Mouse (Mus musculus) embryonic facial prominence, embryonic 15.5 days (tissue): ENCODE data around the gene Prpf31. TPM values are rescaled to one million over a fixed set of nuclear protein-coding genes. Genes with fewer than 3 reads are reported as not detected.

Source experiments
- ATAC-seq: fragments of 200-750 bp; cut with Nextera tagmentation; 2 replicates; pipeline ENCODE4 v1.8.0; 2017; ENCODE audit warnings: low read depth, moderate TSS enrichment; ENCODE audit not compliant: insufficient number of reproducible peaks, low FRiP score, low TSS enrichment
- H3K27ac ChIP-seq: fragments of 300-500 bp; sonication (generic); replicated peaks from 2 replicates; pipeline ENCODE4 v1.5.1; 2015; ENCODE audit warnings: mild to moderate bottlenecking, inconsistent platforms
- H3K27me3 ChIP-seq: fragments of 300-500 bp; sonication (generic); 2 replicates; pipeline ENCODE4 v1.6.1; 2015; ENCODE audit warnings: inconsistent platforms
- H3K36me3 ChIP-seq: fragments of 300-500 bp; sonication (generic); 2 replicates; pipeline ENCODE4 v1.6.1; 2015; ENCODE audit warnings: mild to moderate bottlenecking, inconsistent platforms
- H3K4me1 ChIP-seq: fragments of 300-500 bp; sonication (generic); 2 replicates; pipeline ENCODE4 v1.6.1; 2015; ENCODE audit warnings: inconsistent platforms
- H3K4me2 ChIP-seq: fragments of 300-500 bp; sonication (generic); replicated peaks from 2 replicates; pipeline ENCODE4 v1.6.1; 2015; ENCODE audit warnings: mild to moderate bottlenecking, inconsistent platforms
- H3K4me3 ChIP-seq: fragments of 300-500 bp; sonication (generic); replicated peaks from 2 replicates; pipeline ENCODE4 v1.5.1; 2015; ENCODE audit warnings: mild to moderate bottlenecking, inconsistent platforms
- H3K9ac ChIP-seq: fragments of 300-500 bp; sonication (generic); 2 replicates; pipeline ENCODE4 v1.6.1; 2015; ENCODE audit warnings: inconsistent platforms
- H3K9me3 ChIP-seq: fragments of 300-500 bp; sonication (generic); replicated peaks from 2 replicates; pipeline ENCODE4 v1.6.1; 2016; ENCODE audit warnings: inconsistent platforms
- whole genome bisulfite sequencing: fragments of 180-500 bp; shearing (Covaris S2); methylation state at CpG from one replicate; pipeline ENCODE4 v1.1.7; 2015; 5-methylcytosine and 5-hydroxymethylcytosine counted together
- polyA plus RNA-seq: library from polyadenylated mRNA; unstranded; fragments of >200 nt; fragmentation: Nextera tagmentation; extraction: Ambion mirVana; gene quantifications from 2 replicates; pipeline ENCODE4 v1.2.1, GENCODE M21; 2015

Gene Prpf31
- polyA plus RNA-seq, 1 experiment from 2014 or later = 94.3 TPM

DNA sequence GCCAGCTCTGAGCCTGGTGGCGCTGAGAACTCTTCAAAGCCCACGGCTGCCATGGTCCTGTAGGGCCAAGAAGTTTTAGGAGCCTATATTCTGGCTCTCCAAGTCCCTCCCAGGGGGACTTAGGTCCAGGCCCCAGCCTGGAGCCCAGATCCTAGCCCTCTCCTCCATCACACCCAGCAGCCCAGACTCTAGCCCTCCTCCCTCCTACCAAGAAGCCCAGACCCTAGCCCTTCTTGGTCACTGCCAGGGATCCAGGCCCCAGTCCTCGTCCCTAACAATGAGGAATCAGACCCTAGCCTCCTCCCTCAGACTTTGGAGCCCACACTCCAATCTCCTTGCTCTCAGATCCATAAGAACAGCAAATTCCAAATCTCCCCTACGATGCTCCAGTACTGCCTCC lies 755 bp upstream of the Prpf31 start:
- peaks cover 46% of the 10 kb centered on the region for H3K36me3 ChIP-seq
- peak overlapping the region; percentile 67 for H3K4me3 ChIP-seq
- H3K9me3 ChIP-seq = no peaks in the 10 kb centered on the region
- peak overlapping the region; percentile 91 for H3K4me2 ChIP-seq
- H3K27me3 ChIP-seq = no peaks in the 10 kb centered on the region
- peak overlapping the region; percentile 81 for H3K9ac ChIP-seq
- 34% methylated on average over 4 of the region's 4 CpGs for WGBS
- no peak for ATAC-seq
- peaks cover 21% of the 10 kb centered on the region for H3K4me1 ChIP-seq
- 0 out of 2 replicates have a peak overlapping the region, but pooled peaks have one; percentile 92 for H3K27ac ChIP-seq

DNA sequence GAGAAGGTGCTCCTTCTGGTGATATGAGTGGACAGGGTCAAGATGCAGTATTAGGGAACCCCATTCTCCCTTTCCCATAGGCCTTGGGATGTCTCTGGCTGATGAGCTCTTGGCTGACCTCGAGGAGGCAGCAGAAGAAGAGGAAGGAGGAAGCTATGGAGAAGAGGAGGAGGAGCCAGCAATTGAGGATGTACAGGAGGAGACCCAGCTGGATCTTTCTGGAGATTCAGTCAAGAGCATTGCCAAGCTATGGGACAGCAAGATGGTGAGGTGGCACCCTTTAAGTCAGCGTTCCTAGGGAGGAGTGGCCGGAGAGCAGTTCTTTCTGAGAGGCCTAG lies 662 bp downstream of the Prpf31 start:
- Histone ChIP-seq H3K36me3 (peaks cover 47% of the 10 kb centered on the region), H3K4me2 (peak overlapping the region; percentile 91), H3K27ac (no peak overlapping the region), H3K9ac (peak overlapping the region; percentile 46), H3K9me3 (no peaks in the 10 kb centered on the region), H3K4me3 (peak overlapping the region; percentile 67), H3K27me3 (no peaks in the 10 kb centered on the region), H3K4me1 (peaks cover 21% of the 10 kb centered on the region)
- no peak for ATAC-seq
- WGBS = 53% methylated on average over 3 of the region's 3 CpGs

DNA sequence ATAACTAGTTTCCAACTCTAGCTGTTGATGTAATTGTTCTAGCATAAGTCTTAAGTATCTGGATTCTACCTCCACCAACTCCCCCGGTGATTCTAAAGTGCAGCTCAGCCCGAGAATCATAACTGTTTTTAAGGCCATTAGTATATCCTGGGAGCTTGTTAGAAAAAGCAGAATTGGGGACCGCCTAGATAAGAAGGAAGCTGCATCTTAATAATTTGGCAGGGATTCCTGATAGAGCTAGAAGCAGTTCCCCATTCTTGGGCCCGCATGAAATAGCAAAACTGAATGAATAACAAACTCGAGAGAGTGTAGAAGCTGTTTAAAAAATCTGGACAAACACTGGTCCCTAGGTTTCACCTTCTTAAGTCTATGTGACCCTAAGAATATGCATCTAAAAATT lies 13.6 kb downstream of the Prpf31 start:
- Histone ChIP-seq H3K4me3 (no peak overlapping the region), H3K27me3 (no peaks in the 10 kb centered on the region), H3K4me2 (no peak overlapping the region), H3K36me3 (peaks cover 42% of the 10 kb centered on the region), H3K4me1 (peaks cover 31% of the 10 kb centered on the region), H3K27ac (no peak overlapping the region), H3K9me3 (no peaks in the 10 kb centered on the region), H3K9ac (no peak overlapping the region)
- WGBS = 73% methylated on average over 5 of the region's 5 CpGs
- no peak for ATAC-seq

DNA sequence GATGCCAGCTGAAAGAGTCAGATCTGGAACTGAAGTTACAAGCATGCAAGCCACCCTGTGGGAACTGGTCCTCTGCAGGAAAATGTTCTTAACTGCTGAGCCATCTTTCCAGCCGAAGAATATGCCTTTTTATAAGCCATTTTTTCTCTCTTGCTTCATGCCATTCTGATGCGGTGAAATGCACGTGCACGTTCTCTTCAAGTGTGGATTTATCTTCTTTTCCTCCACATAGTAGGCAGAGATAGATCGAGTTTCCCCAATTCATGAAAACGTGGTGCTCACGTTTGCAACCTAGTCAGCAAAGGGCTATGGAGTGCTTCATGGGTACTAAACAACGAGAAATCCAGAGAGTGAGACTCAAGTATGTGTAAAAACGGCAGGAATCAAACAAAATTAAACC lies 14.1 kb downstream of the Prpf31 start:
- 21% methylated on average over 9 of the region's 9 CpGs for WGBS
- Histone ChIP-seq H3K4me3 (peak overlapping the region; percentile 98), H3K9me3 (no peaks in the 10 kb centered on the region), H3K36me3 (peaks cover 37% of the 10 kb centered on the region), H3K4me2 (peak overlapping the region; percentile 64), H3K9ac (no peak overlapping the region), H3K27ac (no peak overlapping the region), H3K4me1 (peaks cover 33% of the 10 kb centered on the region), H3K27me3 (no peaks in the 10 kb centered on the region)
- no peak for ATAC-seq

DNA sequence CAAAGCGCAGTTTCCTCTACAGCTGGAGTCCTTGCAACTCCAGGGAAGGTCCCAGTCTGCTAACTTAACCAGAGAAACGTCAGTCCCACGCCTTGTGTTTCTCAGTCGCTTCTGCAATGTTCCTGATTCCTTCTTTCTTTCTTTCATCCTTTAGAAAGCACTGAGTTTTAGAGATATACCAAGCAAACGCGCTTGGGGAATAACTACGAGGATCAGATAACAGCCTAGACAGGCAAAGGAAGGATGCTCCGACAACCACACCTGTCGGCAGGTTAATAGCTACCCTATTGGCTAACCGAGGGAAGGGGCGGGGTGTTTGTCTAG lies 14.5 kb downstream of the Prpf31 start:
- Histone ChIP-seq H3K36me3 (peaks cover 33% of the 10 kb centered on the region), H3K9ac (no peak overlapping the region), H3K27ac (peak overlapping the region; percentile 82), H3K4me3 (peak overlapping the region; percentile 98), H3K27me3 (no peaks in the 10 kb centered on the region), H3K4me2 (peak overlapping the region; percentile 64), H3K4me1 (peaks cover 33% of the 10 kb centered on the region), H3K9me3 (no peaks in the 10 kb centered on the region)
- 1% methylated on average over 11 of the region's 11 CpGs for WGBS
- ATAC-seq = no peak

DNA sequence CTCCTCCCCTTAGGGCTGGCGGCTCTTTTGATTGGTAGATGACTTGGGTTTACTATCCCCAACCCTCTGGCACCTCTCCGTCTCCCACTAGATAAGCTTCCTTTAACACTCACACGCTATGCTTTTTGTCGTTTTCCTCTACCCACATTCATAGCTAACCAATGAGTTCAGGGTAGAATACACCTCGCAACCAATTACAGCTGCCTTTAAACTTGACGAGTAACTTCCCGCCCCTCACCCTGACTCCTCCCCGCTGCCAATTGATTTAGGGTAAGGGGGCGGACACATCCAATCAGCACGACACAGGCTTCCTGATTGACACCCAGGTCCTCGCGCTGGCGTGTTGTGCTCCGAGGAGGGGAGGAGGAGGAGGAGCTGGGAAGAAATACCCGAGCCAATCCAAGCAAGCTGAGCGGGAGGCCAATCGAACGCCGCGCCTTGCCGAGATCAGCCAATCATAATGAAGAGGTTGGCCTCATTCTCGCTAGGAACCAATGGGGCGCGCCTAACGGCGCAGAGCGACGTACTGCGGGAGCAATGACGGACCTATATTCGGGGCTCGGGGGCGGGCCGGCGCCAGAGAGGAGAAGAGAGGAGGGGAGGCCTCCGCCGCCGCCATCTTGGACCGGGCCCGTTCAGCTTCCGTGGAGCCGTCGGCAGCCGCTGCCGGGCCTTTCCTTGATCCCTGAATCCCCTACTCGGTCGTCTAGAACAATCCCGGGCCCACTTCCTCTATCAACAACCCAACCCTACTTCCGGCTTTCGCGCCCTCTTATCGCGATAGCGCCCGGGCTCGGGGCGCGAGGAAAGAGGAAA lies 15.1 kb downstream of the Prpf31 start, which contains the start of gene Cnot3:
Gene Cnot3 (plus strand): TSS at position 597 of the 816 bp plus-strand sequence.
- ATAC-seq = peak; percentile 98
- H3K4me3 ChIP-seq = peak within 1 kb of the TSS; percentile 98
- H3K9ac ChIP-seq = peak within 1 kb of the TSS; percentile 99
- peak within 1 kb of the TSS; percentile 99 for H3K27ac ChIP-seq
- H3K36me3 ChIP-seq = peaks cover 27% of the 10 kb centered on the region
- H3K4me2 ChIP-seq = peak within 1 kb of the TSS; percentile 64
- no peaks in the 10 kb centered on the region for H3K27me3 ChIP-seq
- H3K9me3 ChIP-seq = no peaks in the 10 kb centered on the region
- H3K4me1 ChIP-seq = peaks cover 33% of the 10 kb centered on the region
- WGBS = under 1% methylated on average over 56 of the region's 58 CpGs

DNA sequence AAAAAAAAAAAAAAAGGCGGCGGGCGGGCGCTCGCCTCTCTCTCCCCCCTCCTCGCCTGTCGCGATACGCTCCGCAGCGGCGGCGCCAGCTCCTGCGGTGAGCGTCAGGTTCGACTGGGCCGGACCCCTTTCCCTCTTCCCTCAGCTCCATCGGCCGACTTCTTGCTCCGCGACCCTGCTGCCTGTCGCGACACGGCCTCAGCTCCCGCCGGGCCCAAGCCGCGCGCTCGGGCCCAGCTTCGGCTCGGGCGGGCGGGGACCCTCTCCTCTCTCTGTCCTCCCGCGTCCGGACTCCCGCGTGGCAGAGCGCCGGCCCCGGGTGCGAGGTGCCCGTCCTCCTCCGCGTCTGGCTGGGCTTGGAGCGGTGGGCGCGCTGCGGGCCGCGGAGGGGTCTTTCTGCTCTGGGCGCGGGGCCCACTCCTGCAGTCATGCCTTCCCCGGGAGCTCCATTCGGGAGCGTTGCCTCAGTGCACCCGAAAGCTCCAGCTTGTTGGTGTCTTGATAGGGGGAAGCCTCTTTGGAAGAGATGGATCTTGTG lies 15.8 kb downstream of the Prpf31 start:
- Histone ChIP-seq H3K36me3 (peaks cover 24% of the 10 kb centered on the region), H3K4me3 (peak overlapping the region; percentile 98), H3K4me2 (peak overlapping the region; percentile 64), H3K27me3 (no peaks in the 10 kb centered on the region), H3K4me1 (peaks cover 33% of the 10 kb centered on the region), H3K27ac (peak overlapping the region; percentile 99), H3K9ac (peak overlapping the region; percentile 99), H3K9me3 (no peaks in the 10 kb centered on the region)
- ATAC-seq = no peak
- under 1% methylated on average over 51 of the region's 58 CpGs for WGBS

DNA sequence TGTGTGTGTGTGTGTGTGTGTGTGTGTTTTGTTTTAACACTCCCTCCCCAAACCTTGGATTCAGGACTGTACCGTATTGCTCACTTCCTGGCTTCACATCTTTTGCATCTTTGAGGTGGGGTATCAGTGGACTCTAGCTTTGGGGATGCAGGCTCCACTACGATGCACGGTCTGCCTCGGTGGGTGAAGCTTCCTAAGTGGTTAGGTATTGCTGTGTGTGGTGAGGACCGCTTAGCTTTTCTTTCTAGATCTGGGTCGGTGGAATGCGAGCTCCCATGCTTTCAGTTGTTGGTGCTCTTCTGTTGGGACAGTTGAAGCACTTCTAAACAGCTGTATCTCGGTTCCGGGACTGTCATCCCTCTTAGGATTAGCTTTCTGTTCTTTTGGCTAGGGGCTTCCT lies 16.4 kb downstream of the Prpf31 start:
- Histone ChIP-seq H3K4me3 (peak overlapping the region; percentile 98), H3K4me2 (peak overlapping the region; percentile 64), H3K9me3 (no peaks in the 10 kb centered on the region), H3K27ac (peak overlapping the region; percentile 99; the same call in 1 of the 2 replicates), H3K36me3 (peaks cover 24% of the 10 kb centered on the region), H3K27me3 (no peaks in the 10 kb centered on the region), H3K4me1 (peaks cover 33% of the 10 kb centered on the region), H3K9ac (peak overlapping the region; percentile 99)
- 14% methylated on average over 9 of the region's 9 CpGs for WGBS
- no peak for ATAC-seq

DNA sequence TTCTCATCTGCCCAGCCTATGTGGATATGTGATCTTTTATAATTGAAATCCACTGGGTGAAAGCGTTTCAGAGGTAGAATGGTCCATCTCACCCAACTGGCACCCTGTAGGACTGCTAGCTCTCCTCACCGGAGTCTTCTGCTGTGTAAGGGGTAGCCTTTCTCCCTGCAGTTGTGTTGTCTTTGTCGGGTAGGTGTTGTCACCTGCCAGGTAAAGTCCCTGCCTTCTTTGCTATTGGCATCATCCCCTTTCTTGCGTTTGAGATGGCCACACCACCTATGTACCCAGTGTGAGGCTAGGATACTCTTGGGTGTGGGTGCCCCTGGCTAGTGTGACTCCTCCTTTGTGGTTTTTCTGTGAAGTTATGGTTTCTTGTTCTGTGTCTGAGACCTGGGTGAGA lies 16.9 kb downstream of the Prpf31 start:
- 55% methylated on average over 4 of the region's 4 CpGs for WGBS
- Histone ChIP-seq H3K27me3 (no peaks in the 10 kb centered on the region), H3K4me3 (peak overlapping the region; percentile 98), H3K9ac (peak overlapping the region; percentile 99), H3K4me2 (peak overlapping the region; percentile 64), H3K4me1 (peaks cover 33% of the 10 kb centered on the region), H3K27ac (no peak overlapping the region), H3K36me3 (peaks cover 24% of the 10 kb centered on the region), H3K9me3 (no peaks in the 10 kb centered on the region)
- ATAC-seq = no peak

DNA sequence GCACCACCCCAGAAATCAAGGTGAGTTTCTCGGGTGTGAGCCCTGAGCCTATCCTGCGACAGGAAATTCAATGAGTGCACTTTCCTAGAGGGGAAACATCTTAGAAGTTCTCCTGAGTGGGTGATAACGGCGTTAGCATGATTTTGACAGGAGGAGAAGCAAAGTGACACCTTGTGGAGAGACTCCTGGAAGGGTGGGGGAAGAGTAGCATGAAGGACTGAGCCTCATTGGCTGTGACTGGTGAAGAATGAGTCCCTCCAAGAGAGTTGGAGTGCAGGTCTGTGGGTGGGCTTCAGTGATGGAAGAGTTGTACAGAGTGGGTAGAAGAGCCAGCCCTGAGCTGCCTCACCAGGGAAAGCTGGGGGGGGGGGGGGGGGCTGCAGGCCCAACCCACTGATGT lies 27.2 kb downstream of the Prpf31 start:
- no peaks in the 10 kb centered on the region for H3K27me3 ChIP-seq
- no peak for ATAC-seq
- 83% methylated on average over 4 of the region's 4 CpGs for WGBS

DNA sequence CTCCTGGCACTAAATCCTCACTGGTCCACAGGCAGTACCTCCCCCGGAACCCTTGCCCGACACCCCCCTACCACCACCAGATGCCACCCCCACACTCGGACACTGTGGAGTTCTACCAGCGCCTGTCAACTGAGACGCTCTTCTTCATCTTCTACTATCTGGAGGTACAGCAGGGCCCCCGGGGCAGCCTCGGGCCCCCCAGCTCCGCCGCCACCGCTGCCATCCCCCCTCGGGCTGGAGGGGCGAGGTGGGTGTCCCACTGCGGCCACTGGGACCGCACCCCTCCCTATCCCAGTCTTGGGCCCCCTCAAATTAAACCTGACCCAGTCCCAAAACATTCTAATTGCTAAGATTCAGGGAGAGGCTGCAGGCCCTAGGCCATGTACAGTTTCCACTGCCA lies 28.8 kb downstream of the Prpf31 start:
- H3K4me3 ChIP-seq = no peak overlapping the region
- no peak overlapping the region for H3K4me2 ChIP-seq
- no peaks in the 10 kb centered on the region for H3K9me3 ChIP-seq
- no peak for ATAC-seq
- H3K27me3 ChIP-seq = no peaks in the 10 kb centered on the region
- no peak overlapping the region for H3K9ac ChIP-seq
- no peak overlapping the region for H3K27ac ChIP-seq
- H3K36me3 ChIP-seq = peaks cover 98% of the 10 kb centered on the region
- peaks cover 9% of the 10 kb centered on the region for H3K4me1 ChIP-seq
- 88% methylated on average over 14 of the region's 14 CpGs for WGBS

More for the DNA sequence above, 27.2 kb downstream of the Prpf31 start:
- Histone ChIP-seq H3K4me1 (no peaks in the 10 kb centered on the region), H3K4me2 (no peak overlapping the region), H3K9me3 (no peaks in the 10 kb centered on the region), H3K9ac (no peak overlapping the region), H3K27ac (no peak overlapping the region), H3K36me3 (peaks cover 98% of the 10 kb centered on the region), H3K4me3 (no peak overlapping the region)
